Mouse (Mus musculus): ENCODE results near the gene Dnaja2. TPM values are rescaled to one million over a fixed set of nuclear protein-coding genes. Genes with fewer than 3 reads are reported as not detected.

Gene Dnaja2
- polyA plus RNA-seq, 1 experiment from 2014 or later, result 154 TPM

DNA sequence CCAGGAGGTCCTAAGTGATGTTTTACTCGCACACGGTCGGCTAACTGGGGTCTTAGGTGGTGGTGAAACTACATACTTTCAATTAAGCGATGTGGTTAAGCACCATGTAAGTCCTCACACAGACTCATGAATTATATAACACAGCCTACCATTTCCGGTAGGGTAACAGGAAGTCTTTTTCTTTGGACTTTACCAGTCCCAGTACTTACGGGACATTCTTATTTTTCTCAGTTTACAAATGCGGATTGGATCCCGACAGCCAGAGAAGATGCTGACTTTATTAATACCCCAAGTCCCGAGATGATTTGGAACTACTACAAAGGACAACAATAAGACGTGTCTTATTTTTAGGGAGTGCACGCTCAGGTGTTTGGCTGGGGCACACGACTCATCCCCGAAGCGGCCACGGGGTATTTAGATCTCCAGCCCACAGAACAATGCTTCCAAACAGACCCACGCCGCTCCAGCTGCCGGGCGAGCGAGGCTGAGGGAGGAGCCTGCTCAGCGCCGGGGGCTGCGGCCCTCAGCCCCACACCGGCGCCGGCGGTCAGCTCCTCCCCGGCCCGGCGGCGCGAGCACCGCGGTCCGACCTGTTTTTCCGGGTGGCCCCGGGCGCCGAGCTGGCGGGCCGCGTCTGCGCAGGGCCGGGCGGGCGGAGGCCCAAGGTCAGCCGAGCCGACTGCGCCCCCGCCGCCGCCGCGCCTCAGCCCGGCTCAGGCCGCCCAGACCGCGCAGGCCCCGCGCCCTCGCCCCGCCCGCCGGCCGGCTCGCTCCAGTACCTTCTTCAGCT lies 558 bp downstream of the Dnaja2 start:
- Histone ChIP-seq H3K4me3 (peak overlapping the region; percentile 90), H3K4me2 (peak overlapping the region; percentile 98), H3K36me3 (peaks cover 30% of the 10 kb centered on the region), H3K9me3 (replicated peaks) (no peaks in the 10 kb centered on the region), H3K27ac (ENCODE audit: poor library complexity, severe bottlenecking) (peak overlapping the region; percentile 92), H3K4me1 (replicated peaks) (peaks cover 16% of the 10 kb centered on the region), H3K9ac (peak overlapping the region; percentile 97), H3K27me3 (replicated peaks) (no peaks in the 10 kb centered on the region)
- ATAC-seq (ENCODE audit: insufficient number of reproducible peaks, low FRiP score), result peak; percentile 90
- 3% methylated on average over 66 of the region's 66 CpGs for WGBS

DNA sequence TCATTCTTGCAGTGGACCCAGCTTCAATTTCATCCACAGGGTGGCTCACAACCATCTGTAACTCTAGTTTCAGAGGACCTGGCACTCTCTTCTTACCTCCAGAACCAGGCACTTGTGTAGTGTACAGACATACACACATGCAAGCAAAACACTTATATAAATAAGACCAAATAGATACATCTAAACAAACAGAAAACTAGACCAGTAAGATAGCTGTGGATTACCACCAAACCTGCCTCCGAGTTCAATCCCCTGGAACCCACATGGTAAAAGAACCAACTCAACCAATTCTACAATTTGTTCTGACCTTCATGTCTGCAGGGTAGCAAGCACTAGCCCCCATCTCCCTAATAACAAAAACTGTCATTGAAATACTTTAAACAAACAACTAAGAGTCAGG lies 3.2 kb downstream of the Dnaja2 start:
- Histone ChIP-seq H3K4me2 (no peak overlapping the region), H3K4me1 (replicated peaks) (peaks cover 16% of the 10 kb centered on the region), H3K27me3 (replicated peaks) (no peaks in the 10 kb centered on the region), H3K36me3 (peaks cover 55% of the 10 kb centered on the region), H3K9ac (no peak overlapping the region), H3K4me3 (no peak overlapping the region), H3K27ac (ENCODE audit: poor library complexity, severe bottlenecking) (no peak overlapping the region), H3K9me3 (replicated peaks) (no peaks in the 10 kb centered on the region)
- WGBS, result 97% methylated on average over 1 of the region's 1 CpGs
- no peak for ATAC-seq (ENCODE audit: insufficient number of reproducible peaks, low FRiP score)

DNA sequence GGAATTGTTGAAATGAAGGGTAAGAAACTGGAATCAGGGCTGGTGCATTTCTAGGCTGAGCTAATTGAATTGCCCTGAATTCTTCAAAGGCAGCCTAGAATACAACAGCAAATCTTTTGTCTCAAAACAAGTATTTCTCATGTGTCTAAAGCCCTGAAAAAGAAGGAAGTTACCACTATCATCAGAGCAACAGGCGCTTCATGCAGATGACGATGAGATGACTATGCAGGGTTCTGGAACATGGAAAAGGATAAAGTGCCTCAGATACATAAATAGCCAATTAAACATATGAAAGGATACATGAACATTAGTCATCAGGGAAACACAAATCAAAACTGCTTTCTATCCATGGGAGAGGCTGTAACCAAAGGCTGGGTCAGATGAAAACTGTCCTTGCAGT lies 18.8 kb downstream of the Dnaja2 start:
- H3K4me2 ChIP-seq, result no peak overlapping the region
- H3K9ac ChIP-seq, result no peak overlapping the region
- no peaks in the 10 kb centered on the region for H3K9me3 ChIP-seq (replicated peaks)
- ATAC-seq (ENCODE audit: insufficient number of reproducible peaks, low FRiP score), result no peak
- 95% methylated on average over 2 of the region's 2 CpGs for WGBS
- H3K4me1 ChIP-seq (replicated peaks), result no peaks in the 10 kb centered on the region
- H3K27ac ChIP-seq (ENCODE audit: poor library complexity, severe bottlenecking), result no peak overlapping the region
- H3K4me3 ChIP-seq, result no peak overlapping the region
- no peaks in the 10 kb centered on the region for H3K27me3 ChIP-seq (replicated peaks)
- peaks cover 66% of the 10 kb centered on the region for H3K36me3 ChIP-seq

DNA sequence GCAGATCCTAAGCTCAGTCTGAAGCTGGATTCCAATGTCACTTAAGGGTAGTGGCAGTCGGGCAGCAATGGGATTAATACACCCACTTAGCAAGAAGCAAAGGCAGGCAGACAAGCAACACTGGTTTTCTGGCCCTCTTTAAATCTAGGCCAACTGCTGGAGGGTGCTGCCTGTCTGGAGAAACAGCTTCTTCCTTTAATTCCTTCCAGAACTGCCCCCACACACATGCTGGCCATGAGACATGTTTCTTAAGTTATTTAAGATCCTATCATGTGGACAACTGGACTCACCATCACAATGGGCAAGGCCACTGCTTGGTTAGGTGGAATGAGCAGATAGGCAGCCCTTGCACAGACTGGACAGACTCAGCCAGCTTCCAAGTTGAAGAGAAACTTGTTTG lies 21.0 kb downstream of the Dnaja2 start:
- no peak overlapping the region for H3K4me2 ChIP-seq
- H3K4me3 ChIP-seq, result no peak overlapping the region
- no peaks in the 10 kb centered on the region for H3K27me3 ChIP-seq (replicated peaks)
- ATAC-seq (ENCODE audit: insufficient number of reproducible peaks, low FRiP score), result no peak
- 0 out of 2 replicates have a peak, but pooled peaks cover 3% of the 10 kb centered on the region for H3K9me3 ChIP-seq (replicated peaks)
- no peak overlapping the region for H3K9ac ChIP-seq
- H3K36me3 ChIP-seq, result peaks cover 55% of the 10 kb centered on the region
- no peak overlapping the region for H3K27ac ChIP-seq (ENCODE audit: poor library complexity, severe bottlenecking)
- H3K4me1 ChIP-seq (replicated peaks), result no peaks in the 10 kb centered on the region
- 53% methylated on average over 1 of the region's 1 CpGs for WGBS

DNA sequence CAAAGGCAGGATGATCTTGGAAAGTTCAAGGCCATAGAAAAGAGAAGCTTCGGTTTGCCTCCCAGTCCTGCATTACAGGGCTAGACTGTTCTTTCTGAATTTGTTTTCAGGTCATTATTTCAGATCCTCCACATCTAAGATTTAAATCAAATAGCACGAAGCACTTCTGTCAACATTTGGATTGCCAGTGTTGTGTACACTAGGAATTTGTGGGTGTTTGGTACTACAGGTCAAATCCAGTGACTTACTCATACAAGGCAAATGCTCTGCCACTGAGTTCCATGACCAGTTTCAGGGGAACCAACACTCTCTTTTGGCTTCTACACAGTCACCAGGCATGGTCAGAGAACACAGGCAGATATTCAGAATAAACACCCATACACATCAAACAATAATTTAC lies 21.7 kb downstream of the Dnaja2 start:
- H3K9ac ChIP-seq, result no peak overlapping the region
- 0 out of 2 replicates have a peak, but pooled peaks cover 3% of the 10 kb centered on the region for H3K9me3 ChIP-seq (replicated peaks)
- H3K27ac ChIP-seq (ENCODE audit: poor library complexity, severe bottlenecking), result no peak overlapping the region
- no peaks in the 10 kb centered on the region for H3K4me1 ChIP-seq (replicated peaks)
- no peaks in the 10 kb centered on the region for H3K27me3 ChIP-seq (replicated peaks)
- 88% methylated on average over 2 of the region's 2 CpGs for WGBS
- no peak overlapping the region for H3K4me3 ChIP-seq
- ATAC-seq (ENCODE audit: insufficient number of reproducible peaks, low FRiP score), result no peak
- no peak overlapping the region for H3K4me2 ChIP-seq
- H3K36me3 ChIP-seq, result peaks cover 48% of the 10 kb centered on the region

DNA sequence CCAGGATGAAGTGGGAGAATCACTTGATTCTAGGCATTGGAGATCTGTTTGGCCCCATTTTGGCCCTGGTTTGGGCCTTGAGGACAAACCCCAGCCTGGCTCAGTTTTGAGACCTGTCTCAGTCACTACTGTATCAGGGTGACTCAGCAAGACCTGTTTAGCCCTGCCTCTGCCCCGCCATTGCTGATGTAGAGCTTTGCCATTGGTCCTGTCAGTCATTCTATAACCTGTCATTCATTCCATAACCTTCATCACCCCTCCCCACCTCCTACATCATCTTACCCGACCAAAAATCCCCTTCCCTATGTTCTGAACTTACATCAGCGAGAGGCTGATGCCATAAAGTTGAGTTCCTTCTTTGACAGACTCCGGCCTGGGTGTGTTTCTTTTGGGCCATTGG lies 22.3 kb downstream of the Dnaja2 start:
- 0 out of 2 replicates have a peak, but pooled peaks cover 3% of the 10 kb centered on the region for H3K9me3 ChIP-seq (replicated peaks)
- H3K4me1 ChIP-seq (replicated peaks), result no peaks in the 10 kb centered on the region
- H3K27me3 ChIP-seq (replicated peaks), result no peaks in the 10 kb centered on the region
- H3K4me3 ChIP-seq, result no peak overlapping the region
- ATAC-seq (ENCODE audit: insufficient number of reproducible peaks, low FRiP score), result no peak
- WGBS, result 83% methylated on average over 4 of the region's 4 CpGs
- peaks cover 43% of the 10 kb centered on the region for H3K36me3 ChIP-seq
- H3K27ac ChIP-seq (ENCODE audit: poor library complexity, severe bottlenecking), result no peak overlapping the region
- H3K9ac ChIP-seq, result no peak overlapping the region
- H3K4me2 ChIP-seq, result no peak overlapping the region

DNA sequence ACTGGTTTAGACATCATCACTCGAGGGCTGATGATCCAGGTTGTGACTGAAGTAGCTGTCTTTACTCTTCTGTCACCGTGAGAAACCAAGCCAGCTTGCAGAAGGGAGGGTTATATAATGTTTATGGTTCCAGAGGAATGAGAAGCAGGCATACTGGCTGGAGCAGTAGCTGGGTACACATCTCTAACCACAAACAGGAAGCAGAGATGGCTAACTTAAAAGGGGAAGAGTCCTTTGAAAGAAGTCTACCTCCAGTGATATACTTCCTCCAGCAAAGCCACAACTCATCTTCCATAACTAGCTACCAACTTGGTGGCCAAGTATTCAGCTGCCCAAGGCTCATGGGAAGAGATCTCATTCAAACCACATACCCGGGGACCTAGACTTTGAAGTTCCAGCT lies 23.7 kb downstream of the Dnaja2 start:
- ATAC-seq (ENCODE audit: insufficient number of reproducible peaks, low FRiP score), result no peak
- Histone ChIP-seq H3K4me2 (no peak overlapping the region), H3K27ac (ENCODE audit: poor library complexity, severe bottlenecking) (no peak overlapping the region), H3K27me3 (replicated peaks) (no peaks in the 10 kb centered on the region), H3K4me3 (no peak overlapping the region), H3K9me3 (replicated peaks) (0 out of 2 replicates have a peak, but pooled peaks cover 3% of the 10 kb centered on the region), H3K4me1 (replicated peaks) (no peaks in the 10 kb centered on the region), H3K36me3 (peaks cover 32% of the 10 kb centered on the region), H3K9ac (no peak overlapping the region)
- 82% methylated on average over 3 of the region's 3 CpGs for WGBS

DNA sequence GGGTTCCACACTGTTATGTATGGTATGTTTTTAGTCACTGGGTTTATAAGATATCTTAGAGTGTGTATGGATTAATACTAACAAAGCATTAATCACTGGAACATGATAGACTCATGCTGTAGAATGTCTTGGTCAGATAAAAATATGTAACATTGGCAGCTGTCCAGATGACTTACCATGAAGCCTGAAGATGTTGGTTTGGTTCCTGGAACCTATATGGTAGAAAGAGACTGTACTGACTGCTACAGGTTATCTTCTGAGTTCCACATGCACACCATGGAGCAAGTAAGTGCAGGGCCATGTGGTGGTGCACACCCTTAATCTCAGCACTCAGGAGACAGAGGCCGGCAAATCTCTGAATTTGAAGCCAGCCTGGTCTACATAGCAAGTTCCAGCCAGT lies 24.4 kb downstream of the Dnaja2 start:
- Histone ChIP-seq H3K9ac (no peak overlapping the region), H3K27me3 (replicated peaks) (no peaks in the 10 kb centered on the region), H3K9me3 (replicated peaks) (0 out of 2 replicates have a peak, but pooled peaks cover 3% of the 10 kb centered on the region), H3K4me2 (no peak overlapping the region), H3K4me3 (no peak overlapping the region), H3K27ac (ENCODE audit: poor library complexity, severe bottlenecking) (no peak overlapping the region), H3K36me3 (peaks cover 26% of the 10 kb centered on the region), H3K4me1 (replicated peaks) (no peaks in the 10 kb centered on the region)
- ATAC-seq (ENCODE audit: insufficient number of reproducible peaks, low FRiP score), result no peak
- WGBS, result 86% methylated on average over 1 of the region's 1 CpGs

DNA sequence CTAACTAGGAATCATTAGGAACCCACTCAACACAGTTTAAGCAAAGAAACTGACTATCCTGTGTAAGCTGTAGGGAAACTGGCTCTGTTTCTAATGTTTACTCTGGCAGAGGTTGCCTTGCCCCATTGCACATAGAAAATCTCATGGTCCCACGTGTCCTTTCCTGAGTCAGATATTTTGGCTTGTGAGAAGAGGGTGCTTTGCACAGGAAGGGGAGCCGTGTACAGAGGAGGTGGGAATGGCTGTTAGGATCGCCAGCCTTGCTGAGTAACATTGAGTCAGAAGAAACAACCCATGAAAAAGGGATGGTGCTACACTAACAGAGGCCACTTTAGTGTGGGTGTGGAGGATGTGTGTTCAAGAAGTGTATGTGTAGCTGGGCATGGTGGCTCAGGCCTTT lies 26.2 kb downstream of the Dnaja2 start:
- no peak overlapping the region for H3K4me3 ChIP-seq
- H3K27me3 ChIP-seq (replicated peaks), result no peaks in the 10 kb centered on the region
- 0 out of 2 replicates have a peak, but pooled peaks cover 3% of the 10 kb centered on the region for H3K9me3 ChIP-seq (replicated peaks)
- WGBS, result 64% methylated on average over 3 of the region's 3 CpGs
- H3K4me2 ChIP-seq, result no peak overlapping the region
- H3K9ac ChIP-seq, result no peak overlapping the region
- no peak overlapping the region for H3K27ac ChIP-seq (ENCODE audit: poor library complexity, severe bottlenecking)
- H3K4me1 ChIP-seq (replicated peaks), result peaks cover 7% of the 10 kb centered on the region
- 0 out of 2 replicates have a peak, but pooled peaks cover 10% of the 10 kb centered on the region for H3K36me3 ChIP-seq
- ATAC-seq (ENCODE audit: insufficient number of reproducible peaks, low FRiP score), result no peak

DNA sequence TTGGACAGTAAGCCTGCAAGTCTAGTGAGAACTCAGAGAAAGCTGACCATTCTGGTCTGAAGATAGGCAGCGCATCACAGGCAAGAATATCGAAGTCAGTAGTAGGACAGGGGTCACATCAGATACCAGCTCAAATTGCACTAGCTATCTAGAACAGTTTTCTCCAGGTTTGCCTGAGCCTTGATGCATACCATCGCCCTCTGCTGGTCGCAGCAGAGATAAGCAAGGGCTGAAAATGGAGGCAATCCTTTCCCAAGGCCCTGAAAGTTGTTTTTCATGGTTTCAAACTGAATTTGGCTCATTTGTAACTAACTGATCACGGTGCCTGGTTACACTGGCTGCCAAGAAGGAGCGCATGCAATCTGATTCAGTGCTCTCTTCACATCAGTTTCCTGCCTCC lies 29.0 kb downstream of the Dnaja2 start:
- H3K36me3 ChIP-seq, result peaks cover 17% of the 10 kb centered on the region; the same call in 1 of the 2 replicates
- ATAC-seq (ENCODE audit: insufficient number of reproducible peaks, low FRiP score), result no peak
- no peaks in the 10 kb centered on the region for H3K27me3 ChIP-seq (replicated peaks)
- H3K9me3 ChIP-seq (replicated peaks), result 0 out of 2 replicates have a peak, but pooled peaks cover 3% of the 10 kb centered on the region
- no peak overlapping the region for H3K27ac ChIP-seq (ENCODE audit: poor library complexity, severe bottlenecking)
- no peak overlapping the region for H3K4me3 ChIP-seq
- no peak overlapping the region for H3K4me2 ChIP-seq
- no peak overlapping the region for H3K9ac ChIP-seq
- H3K4me1 ChIP-seq (replicated peaks), result peaks cover 8% of the 10 kb centered on the region
- WGBS, result 21% methylated on average over 6 of the region's 6 CpGs

DNA sequence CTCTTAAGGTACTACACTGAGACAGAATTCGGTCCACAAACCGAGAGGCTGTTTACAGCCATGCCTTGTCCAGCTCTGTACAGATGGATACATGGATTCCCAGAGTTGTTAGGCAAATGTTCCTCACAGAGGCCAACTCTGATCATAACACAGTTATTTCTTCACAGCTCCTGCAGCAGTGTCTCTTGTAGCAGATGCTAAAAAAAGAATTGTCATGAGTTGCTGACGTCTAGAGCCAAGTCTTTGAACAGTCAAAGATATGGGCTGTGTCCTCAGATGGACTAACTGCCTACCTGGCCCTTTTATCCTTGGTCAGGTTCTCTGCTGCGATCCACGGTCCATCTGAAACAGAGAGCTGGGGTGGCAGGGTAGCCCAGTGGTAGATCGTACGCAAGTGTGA lies 31.1 kb downstream of the Dnaja2 start:
- H3K4me2 ChIP-seq, result no peak overlapping the region
- peaks cover 8% of the 10 kb centered on the region for H3K4me1 ChIP-seq (replicated peaks)
- H3K9ac ChIP-seq, result no peak overlapping the region
- no peaks in the 10 kb centered on the region for H3K9me3 ChIP-seq (replicated peaks)
- ATAC-seq (ENCODE audit: insufficient number of reproducible peaks, low FRiP score), result no peak
- WGBS, result 75% methylated on average over 7 of the region's 7 CpGs
- no peak overlapping the region for H3K4me3 ChIP-seq
- no peaks in the 10 kb centered on the region for H3K27me3 ChIP-seq (replicated peaks)
- no peak overlapping the region for H3K27ac ChIP-seq (ENCODE audit: poor library complexity, severe bottlenecking)
- H3K36me3 ChIP-seq, result peaks cover 20% of the 10 kb centered on the region; the same call in 1 of the 2 replicates
